In the genomic region with DNA sequence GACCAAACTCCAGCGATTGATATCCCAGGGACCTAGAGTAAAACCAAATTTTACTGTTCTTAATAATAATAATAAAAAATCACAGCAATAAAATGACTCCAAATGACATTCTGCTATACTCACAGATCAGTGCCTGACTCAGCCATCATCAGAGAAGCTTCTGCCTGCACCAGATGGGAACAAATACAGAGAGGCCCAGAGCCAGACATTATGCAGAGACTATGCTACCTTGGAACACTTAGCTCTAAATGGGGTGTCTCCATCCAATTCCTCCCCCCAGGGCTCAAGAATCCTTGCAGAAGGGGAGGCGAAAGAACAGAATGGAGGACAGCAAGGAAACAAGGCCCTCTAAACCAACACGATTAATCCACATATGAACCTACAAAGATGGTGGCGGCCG, we compare ENCODE assay signal across 15 mouse cellular contexts.
"Had no signal": no experiment of that assay in that cellular context is flagged by ENCODE, and none has a peak within 500 bp of the region (broad histone marks: within the 10 kb centered on the region; RNA-seq: fewer than 3 reads in every experiment).

No protein-coding gene starts in this region.

- H3K27me3 ChIP-seq: limb, embryonic 13.5 days; liver, embryonic 12.5 days; liver, embryonic 15.5 days; lung, embryonic 15.5 days had no signal

- H3K4me3 ChIP-seq: limb, embryonic 10.5 days; limb, embryonic 13.5 days; liver, embryonic 12.5 days; liver, embryonic 15.5 days; lung, embryonic 15.5 days had no signal

- DNase-seq: kidney, adult 11 months; kidney, adult 8-10 months; kidney, postnatal 14 days; liver; lung, adult 18-20 months; lung, postnatal 10 days; lung, postnatal 4 days; midbrain, embryonic 14.5 days; thymus, adult 18-20 months; thymus, postnatal 36 days had no signal

- H3K27ac ChIP-seq: limb, embryonic 10.5 days; limb, embryonic 13.5 days; liver, embryonic 12.5 days; liver, embryonic 15.5 days; lung, embryonic 15.5 days had no signal

- H3K4me1 ChIP-seq: limb, embryonic 10.5 days; liver, embryonic 12.5 days; liver, embryonic 15.5 days had no signal
